Mouse (Mus musculus): ENCODE results near the gene Tmem107. TPM values are rescaled to one million over a fixed set of nuclear protein-coding genes. Genes with fewer than 3 reads are reported as not detected.

The Tmem107 gene
- total RNA-seq, 2 experiments from 2014 or later: 4.4 to 9.8 TPM

DNA sequence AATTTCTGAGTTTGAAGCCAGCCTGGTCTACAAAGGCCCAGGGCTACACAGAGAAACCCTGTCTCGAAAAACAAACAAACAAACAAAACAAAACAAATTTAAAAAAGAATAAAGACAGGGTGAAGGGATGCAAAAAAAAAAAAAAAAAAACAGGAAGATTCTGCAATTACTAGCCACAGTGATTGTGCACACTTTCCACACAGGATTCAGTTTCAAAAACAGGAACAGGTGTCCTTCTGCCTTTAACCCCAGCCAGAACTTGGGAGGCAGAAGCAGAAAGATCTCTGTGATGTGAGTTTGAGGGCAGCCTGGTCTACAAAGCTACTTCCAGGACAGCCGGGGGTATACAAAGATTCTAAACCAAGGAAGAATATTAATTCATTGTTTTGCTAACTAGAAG, 12.3 kb upstream of the Tmem107 start:
- intact Hi-C loops (cut with DNase I): no loop called here
- no peak for DNase-seq (ENCODE audit: low spot score)

DNA sequence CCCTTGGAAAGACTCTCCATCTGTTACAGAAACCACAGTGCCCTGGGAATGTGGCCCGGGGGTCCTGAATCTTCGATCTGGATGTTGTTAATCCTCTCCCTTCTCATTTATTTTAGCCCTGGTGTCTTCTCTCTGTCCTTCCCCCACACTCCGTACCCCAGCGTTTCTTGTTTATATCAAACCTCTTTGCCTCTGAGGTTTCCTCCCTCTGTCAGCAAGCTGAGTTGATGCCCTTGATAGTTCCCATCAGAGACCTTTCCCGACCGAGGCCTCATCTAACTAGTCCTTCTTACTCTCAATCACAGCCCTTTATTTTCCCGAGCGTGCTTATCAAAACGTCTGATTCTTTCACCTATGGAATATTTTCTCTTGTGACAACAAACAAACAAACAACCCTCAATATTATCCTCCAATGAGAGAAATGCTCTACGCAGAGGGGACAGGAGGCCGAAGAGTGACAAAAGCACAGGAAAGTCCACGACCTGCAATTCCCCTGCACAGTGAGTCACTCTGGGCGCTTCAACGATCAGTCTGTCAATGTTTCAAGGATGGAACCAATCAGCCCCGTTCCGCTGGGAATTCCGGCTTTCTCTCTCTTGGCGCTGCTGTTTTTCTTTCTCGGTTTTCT, 11.8 kb upstream of the Tmem107 start:
- no peak for DNase-seq (ENCODE audit: low spot score)
- intact Hi-C loops (cut with DNase I): no loop called here

DNA sequence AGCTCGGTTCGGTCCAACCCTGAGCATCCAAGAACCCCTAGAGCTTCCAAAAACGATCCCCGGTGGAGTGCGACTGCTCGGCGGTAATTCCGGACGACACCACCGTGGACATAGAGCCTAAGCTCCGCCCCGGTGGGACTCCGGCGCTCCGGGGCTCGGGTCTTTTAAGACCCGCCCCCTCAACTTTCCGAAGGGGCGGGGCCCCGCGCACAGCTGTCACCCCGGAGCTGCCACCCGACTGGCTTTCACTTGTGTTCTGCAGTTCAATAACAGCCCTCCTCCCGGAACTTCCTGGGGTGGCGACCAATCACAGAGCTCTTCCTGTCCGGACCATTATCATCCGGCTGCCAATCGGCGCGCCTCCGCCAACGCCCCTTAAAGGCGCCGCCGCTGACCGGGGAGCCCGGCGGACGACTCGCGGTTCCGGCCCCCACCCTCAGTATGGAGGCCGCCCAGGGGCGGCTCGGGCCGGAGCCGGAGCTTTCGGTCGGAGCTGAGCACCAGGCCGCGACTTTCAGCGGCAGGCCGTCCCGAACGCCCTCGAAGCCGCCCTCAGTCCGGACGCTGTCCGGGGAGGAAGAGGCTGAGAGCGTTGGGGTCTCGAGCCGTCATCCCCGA, 11.1 kb upstream of the Tmem107 start, which contains the start of gene Borcs6:
Gene Borcs6, plus strand, starts transcription at position 361 of the 618 bp plus-strand sequence.
- intact Hi-C loops (cut with DNase I): no loop called here

DNA sequence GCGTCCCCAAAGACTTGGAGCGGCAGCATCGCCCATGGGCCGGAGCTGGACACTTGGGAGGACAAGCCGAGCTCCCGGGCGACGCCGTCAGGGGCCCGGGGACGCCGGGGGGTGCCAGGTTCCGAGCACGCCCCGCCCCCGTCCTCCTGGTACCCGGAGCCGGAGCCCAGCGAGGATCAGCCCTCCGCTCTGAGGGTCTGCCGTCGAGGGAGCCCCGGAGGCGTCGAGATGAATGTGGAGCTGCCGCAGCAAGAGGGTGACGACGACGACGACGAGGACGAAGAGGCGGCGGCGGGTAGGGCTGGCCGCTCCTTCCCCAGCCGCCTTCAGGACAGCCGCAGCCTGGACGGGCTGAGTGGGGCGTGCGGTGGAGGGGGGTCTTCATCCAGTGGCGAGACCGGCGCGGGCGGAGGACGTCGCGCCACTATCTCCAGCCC, 10.6 kb upstream of the Tmem107 start:
- DNase-seq (ENCODE audit: low spot score): no peak
- intact Hi-C loops (cut with DNase I): loop anchor here (10.0 kb wide), 1 partner anchor 185 kb away; no protein-coding TSS in a partner anchor

More for the DNA sequence above, 11.1 kb upstream of the Tmem107 start, which contains the start of gene Borcs6:
- DNase-seq (ENCODE audit: low spot score): peak; percentile 98

DNA sequence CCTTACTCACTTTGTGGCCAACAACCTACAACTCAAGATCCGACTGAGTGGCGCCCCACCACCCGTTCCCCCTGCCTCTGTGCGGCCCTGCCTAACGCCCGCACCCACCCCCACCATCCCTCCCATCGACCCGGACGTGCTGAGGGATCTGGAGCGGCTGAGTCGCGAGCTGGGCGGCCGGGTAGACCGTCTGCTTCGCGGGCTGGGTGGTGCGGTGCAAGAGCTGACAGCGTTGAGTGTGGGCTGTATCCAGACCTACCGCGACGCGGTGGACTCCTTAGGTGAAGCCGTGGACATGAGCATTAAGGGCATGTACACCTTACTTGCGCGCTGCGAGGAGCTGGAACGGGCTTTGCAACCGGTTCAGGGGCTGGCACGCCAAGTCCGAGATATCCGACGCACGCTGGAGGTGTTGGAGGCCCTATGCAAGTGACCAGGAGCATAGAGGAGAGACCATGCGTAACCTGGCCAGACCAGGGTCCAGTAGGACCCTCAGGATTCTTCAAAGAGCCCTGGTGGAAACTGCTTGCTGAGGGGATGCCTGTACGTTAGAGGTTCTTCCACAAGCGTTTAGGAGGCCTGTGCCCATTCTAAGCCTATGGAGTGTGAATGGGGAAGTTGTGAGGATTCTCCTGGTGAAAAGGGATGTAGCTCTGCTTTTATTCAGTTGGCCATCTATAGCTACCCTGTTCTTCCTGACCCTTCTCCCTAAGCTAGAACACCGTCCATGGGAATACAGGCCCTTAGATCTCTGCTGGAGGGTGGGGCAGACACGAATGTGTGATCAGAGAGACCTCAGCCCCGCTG, 10.0 kb upstream of the Tmem107 start:
- intact Hi-C loops (cut with DNase I): loop anchor here (10.0 kb wide), 1 partner anchor 184 kb away; no protein-coding TSS in a partner anchor
- DNase-seq (ENCODE audit: low spot score): no peak

DNA sequence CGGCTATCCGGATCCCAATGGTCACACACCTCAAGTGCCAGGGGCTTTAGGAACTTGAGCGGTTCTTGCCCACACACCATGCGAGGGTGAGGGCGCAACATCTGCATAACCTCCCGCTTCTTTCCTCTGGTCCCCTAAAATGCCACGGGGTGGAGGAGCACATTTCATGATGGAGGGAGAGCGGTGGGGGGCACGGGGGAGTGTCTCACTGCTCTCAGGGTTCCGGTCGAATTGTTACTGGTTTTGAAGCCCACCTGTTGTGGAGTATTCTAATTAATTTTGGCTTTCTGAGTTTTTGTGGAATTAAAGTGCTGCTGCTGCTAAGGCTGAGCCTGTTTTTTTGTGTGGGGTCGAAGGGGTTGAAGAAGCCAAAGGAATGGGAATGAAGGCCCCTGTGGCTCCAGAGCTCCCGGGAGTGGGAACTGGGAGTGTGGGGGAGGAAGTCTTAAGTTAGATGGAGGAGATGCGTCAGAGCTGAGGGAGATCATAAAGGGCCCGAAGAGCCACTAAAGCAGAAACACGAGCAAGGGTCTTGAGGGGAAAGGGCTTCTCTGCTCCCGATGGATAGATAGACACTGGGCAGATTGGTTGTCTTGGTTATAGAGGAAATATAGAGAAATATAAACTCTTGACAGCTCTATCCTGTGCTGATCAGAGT, 9.2 kb upstream of the Tmem107 start:
- DNase-seq (ENCODE audit: low spot score): no peak
- intact Hi-C loops (cut with DNase I): loop anchor here (10.0 kb wide), 1 partner anchor 183 kb away; no protein-coding TSS in a partner anchor

DNA sequence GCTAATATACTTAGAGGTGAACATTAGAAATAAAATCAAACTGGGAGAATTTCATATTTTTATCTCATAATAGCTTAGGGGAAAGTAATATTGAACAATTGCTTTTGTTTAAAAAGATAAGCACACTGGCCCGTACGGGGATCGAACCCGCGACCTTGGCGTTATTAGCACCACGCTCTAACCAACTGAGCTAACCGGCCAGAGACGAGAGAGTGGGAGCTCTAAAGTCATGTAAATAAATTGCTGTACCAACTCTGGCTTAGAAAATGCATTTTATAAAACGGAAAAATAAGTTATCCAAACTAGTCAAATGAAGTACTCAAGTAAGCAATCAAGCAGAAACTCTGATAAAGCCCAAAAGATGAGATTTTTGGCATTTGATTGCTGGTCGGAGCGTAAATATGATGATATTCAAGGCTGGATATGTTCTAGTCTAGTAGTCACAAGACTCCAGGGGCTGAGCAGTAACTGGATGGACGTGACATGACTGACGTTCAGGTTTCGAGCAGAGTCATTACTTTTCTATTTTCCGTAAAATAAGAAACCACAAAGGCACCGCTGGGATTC, 8.3 kb upstream of the Tmem107 start:
- peak; percentile 44 for DNase-seq (ENCODE audit: low spot score)
- intact Hi-C loops (cut with DNase I): loop anchor here (10.0 kb wide), 1 partner anchor 183 kb away; no protein-coding TSS in a partner anchor

DNA sequence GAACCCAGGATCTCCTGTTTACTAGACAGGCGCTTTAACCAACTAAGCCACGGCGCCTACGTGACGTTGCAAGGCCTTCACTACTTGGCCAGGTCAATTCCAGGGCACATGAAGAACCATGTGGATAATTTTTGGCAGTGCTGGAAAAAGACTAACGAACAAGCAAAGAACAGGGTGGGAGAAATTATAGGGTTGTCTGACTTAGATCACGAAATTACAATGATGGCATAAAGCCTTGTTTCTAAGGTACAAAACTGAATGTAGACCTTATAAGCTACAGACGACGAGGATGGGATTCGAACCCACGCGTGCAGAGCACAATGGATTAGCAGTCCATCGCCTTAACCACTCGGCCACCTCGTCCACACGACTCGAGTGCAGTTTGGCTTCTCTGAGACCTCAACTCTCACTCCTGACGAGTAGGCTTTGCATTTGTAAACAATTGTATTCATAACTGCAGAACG, 7.8 kb upstream of the Tmem107 start:
- intact Hi-C loops (cut with DNase I): loop anchor here (1.0 to 10.0 kb wide), 3 partner anchors 21 to 182 kb away; no protein-coding TSS in a partner anchor
- DNase-seq (ENCODE audit: low spot score): peak; percentile 89

DNA sequence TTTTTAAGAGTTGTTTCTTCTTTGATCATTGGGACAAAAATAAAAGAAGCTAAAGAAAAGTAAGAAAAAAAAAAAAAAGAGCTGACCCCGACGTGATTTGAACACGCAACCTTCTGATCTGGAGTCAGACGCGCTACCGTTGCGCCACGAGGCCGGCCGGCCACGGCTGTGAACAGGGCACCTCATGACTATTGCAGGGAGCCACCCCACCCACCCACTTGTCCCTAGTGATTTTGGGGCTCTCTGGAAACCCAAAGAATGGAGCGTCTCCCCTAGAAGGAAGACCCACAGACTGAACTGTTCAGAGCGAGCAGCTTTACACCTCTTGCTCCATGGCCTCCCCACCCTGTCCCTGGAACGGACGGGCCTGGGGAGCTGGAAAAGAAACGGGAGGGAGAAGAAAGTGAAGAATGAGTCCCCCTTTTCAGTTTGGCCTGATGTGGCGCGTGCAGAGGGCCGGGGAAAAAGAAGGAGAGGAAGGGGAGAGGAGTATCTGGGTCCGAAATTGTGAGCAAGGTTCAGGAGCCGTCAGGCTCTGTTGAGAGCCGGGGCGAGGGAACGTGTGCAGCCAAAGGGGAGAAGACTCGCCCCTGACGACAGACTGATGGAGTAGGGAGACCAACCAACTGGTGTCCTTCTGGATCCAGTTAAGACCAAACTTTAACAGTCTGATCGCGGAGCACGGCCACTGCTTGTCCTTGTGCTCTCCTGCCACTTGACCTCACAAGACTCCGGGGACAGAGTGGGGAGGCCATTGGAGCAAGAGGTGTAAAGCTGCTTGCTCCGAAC, 7.0 kb upstream of the Tmem107 start:
- intact Hi-C loops (cut with DNase I): loop anchor here (1.0 to 10.0 kb wide), 3 partner anchors 22 to 181 kb away; no protein-coding TSS in a partner anchor
- DNase-seq (ENCODE audit: low spot score): peak; percentile 51

DNA sequence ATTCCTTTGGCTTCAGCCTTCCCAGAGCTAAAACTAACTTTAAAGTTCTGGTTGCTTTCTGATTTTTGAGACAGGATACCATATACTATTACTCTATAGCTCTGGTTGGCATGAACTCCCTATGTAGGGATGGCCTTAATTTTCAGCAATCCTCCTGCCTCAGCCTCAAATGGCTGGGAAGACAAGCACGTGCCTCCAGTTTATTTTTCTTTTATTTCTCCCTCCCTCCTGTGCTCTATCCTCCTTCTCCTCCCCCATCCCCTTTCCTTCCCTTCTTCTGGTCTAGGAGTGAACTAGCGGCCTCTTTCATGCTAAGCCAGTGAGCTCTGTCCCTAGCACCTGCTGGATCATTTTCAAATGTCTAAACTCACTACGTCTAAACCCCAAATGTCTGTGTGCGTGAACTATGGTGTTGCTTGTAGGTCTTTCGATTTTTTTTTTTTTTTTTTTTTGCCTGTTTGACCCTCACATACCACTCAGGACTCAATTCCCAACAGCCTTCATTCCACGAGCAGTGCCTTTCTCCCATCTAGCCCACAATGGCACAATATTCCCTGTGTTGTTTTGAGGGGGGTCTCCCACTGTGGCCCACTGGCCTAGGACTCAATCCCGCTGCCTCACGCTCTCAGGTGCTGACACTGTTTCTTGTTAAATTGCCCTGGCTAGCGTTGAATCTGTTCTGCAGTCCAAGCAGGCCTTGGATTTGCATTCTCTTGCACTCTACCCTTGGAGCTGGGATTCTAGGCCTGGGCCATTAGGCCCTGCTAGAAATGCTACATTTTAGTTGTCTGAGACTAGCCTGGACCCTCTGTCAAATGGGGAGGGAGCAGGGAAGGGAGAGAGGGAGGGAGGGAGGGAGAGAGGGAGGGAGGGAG, 6.1 kb upstream of the Tmem107 start:
- intact Hi-C loops (cut with DNase I): loop anchor here (10.0 kb wide), 1 partner anchor 180 kb away; no protein-coding TSS in a partner anchor

DNA sequence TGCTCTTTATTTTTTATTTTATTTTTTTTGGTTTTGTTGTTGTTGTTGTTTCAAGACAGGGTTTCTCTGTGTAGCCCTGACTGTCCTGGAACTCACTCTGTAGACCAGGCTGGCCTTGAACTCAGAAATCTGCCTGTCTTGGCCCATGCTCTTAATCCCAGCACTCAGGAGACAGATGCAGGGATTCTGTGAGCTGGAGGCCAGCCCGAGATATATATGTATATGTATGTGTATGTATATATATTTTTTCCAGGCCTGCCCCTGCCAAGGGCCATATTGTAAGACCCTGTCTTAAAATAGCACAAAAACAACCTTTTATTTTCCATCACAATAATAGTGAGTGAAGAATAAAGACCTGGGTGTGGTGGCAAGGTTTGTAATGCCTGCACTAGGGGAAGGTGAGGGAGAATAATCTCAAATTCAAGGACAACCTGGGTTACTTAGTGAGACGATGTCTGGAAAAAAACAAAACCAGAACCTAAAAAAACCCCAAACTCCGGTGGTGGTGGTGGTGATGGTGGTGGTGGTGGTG, 5.1 kb upstream of the Tmem107 start:
- no peak for DNase-seq (ENCODE audit: low spot score)
- intact Hi-C loops (cut with DNase I): loop anchor here (10.0 kb wide), 1 partner anchor 179 kb away; no protein-coding TSS in a partner anchor

More for the DNA sequence above, 6.1 kb upstream of the Tmem107 start:
- no peak for DNase-seq (ENCODE audit: low spot score)

DNA sequence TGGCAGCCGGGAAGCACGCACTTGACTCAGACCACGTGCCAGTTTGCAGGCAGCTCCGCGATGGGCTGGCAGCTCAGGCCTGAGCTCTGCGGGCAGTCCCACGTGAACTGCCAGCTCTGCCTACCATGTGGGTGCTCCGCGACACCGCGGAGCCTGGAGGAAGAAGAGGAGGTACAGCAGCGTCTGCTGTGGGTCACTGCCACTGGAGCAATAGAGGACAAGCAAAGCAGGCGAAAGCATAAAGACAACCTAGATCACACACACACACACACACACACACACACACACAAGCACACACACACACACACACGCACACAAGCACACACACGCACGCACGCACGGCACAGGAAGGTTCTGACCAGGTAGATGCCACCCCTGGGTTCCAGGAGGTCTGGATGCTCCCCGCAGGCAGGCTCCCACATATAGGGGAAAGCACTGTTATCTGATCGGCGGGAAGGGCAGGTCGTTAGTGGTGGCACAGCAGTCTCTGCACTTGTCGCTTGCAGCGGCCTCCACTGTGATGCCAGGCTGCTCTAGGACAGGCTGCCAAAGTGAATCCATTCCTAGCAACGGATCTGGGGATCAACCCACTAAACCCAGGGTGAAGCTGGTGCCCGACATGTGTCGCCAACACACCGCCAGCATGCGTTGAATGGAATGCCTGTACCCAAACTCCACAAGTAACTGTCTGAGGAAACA, 4.3 kb upstream of the Tmem107 start:
- DNase-seq (ENCODE audit: low spot score): no peak
- intact Hi-C loops (cut with DNase I): loop anchor here (10.0 kb wide), 1 partner anchor 178 kb away; no protein-coding TSS in a partner anchor

DNA sequence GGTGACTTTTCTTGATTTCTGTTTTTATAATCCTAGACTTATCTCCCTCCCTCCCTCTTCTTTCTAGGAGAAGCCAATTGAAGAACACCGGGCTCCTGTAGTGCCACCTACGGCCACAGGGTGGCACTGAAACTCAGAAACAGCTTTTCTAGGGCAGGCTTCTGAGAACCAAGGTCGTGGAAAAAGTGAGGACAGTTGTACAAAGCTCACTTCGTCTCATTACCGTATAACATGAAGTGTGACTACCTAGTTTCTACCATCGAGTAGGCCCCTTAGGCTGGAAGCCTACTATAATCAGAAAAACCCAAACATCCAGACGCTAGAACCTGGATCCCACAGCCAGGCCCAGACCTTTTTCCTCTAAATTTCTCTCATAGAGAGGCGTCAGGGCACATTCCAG, 3.6 kb upstream of the Tmem107 start:
- DNase-seq (ENCODE audit: low spot score): peak; percentile 78
- intact Hi-C loops (cut with DNase I): loop anchor here (1.0 to 10.0 kb wide), 2 partner anchors 83 to 178 kb away; no protein-coding TSS in a partner anchor

DNA sequence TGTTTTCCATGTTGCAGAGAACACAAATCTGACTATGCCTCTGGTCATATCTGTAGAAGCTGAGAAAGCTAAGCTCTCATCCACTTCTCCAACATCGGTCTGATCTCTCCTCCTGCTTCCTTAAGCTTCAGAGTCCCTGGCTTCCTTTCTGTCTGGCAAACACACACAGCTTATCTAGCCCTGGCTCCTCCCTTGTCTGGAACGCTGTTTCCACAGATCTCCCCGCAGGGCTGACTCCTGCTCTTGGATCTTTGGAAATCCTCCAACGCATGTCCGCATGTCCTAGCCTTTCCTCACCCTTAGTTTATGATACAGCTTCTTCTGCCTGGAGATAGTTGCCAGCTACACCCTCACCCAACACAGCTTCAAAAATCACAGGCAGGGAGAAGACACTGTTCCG, 3.0 kb upstream of the Tmem107 start:
- DNase-seq (ENCODE audit: low spot score): peak; percentile 59
- intact Hi-C loops (cut with DNase I): loop anchor here (1.0 to 10.0 kb wide), 2 partner anchors 83 to 177 kb away; no protein-coding TSS in a partner anchor

DNA sequence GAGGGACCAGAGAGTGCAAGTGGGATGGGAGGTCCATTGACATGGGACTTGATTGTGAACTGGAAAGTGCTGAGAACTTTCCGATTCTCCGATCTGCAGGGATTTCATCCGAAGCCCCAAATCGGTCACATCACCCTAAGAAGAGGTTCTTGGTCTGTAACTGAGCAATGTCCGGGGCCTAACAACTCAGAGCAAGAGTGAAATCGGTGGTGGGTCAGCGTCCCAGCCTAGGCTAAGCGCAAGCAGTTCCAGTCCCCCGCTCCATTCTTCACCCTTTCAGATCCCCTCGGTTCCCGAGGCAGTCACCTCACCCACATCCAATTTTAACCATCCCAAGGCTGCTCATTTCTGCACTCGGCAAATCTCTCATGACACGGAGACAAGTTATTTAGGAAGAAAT, 513 bp upstream of the Tmem107 start:
- intact Hi-C loops (cut with DNase I): loop anchor here (2.0 kb wide), 1 partner anchor 19 kb away; the partner anchor contains the start of gene Vamp2
- no peak for DNase-seq (ENCODE audit: low spot score)

DNA sequence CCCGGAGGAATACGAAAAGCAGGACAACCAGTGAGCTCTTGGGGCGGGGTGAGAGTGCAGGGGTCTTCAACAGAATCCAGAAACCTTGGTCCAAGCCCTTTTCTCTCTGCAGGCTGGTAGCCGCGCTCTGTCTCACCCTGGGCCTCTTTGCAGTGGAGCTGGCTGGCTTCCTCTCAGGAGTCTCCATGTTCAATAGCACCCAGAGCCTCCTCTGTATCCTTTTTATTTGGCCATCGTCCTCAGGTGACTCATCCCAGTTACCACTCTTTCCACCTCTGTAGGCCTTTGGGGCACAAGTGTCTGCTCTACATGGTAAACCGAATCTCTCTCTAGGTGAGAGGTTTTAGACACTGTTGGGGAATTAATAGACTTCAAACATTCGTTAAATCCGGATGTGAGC, 656 bp downstream of the Tmem107 start:
- intact Hi-C loops (cut with DNase I): loop anchor here (2.0 kb wide), 1 partner anchor 18 kb away; the partner anchor contains the start of gene Vamp2
- no peak for DNase-seq (ENCODE audit: low spot score)
